Comparison of ENCODE assay signal across 18 mouse cellular contexts in the genomic region with DNA sequence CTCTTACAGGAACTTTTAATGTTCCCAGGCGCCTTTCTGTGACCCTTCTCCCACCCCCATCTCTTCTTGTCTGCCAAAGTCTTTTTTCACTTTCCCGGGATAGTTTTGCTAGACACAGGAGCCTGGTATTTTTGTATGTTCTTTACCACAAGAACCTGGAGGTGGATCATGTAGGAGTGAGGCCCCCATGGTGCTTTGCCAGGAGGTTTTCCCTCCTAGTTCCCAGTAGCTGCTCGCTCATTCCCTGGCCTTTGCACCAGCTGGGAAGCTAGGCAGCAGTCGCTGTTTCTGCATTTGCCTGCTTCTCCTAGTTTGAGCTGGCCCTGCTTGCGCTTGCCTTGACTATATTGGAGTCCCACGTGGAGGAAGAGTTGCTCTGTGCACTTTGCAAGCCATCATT.
"Had no signal": no experiment of that assay in that cellular context is flagged by ENCODE, and none has a peak within 500 bp of the region (broad histone marks: within the 10 kb centered on the region; RNA-seq: fewer than 3 reads in every experiment).

No protein-coding gene starts in this region.

- H3K4me2 ChIP-seq: kidney, embryonic 15.5 days; limb, embryonic 12.5 days; liver, embryonic 11.5 days; liver, embryonic 15.5 days; midbrain, embryonic 11.5 days; neural tube, embryonic 13.5 days had no signal

- H3K27ac ChIP-seq: kidney, embryonic 15.5 days; limb, embryonic 12.5 days; liver, embryonic 15.5 days; macrophage; neural tube, embryonic 13.5 days had no signal

- H3K4me1 ChIP-seq: limb, embryonic 12.5 days; liver, embryonic 15.5 days; megakaryocyte, embryonic 14.5 days had no signal

- H3K4me3 ChIP-seq: kidney, embryonic 15.5 days; limb, embryonic 12.5 days; liver, embryonic 15.5 days; megakaryocyte, embryonic 14.5 days; neural tube, embryonic 13.5 days had no signal

- H3K27me3 ChIP-seq: kidney, embryonic 15.5 days; limb, embryonic 12.5 days; liver, embryonic 15.5 days; neural tube, embryonic 13.5 days had no signal

- H3K9ac ChIP-seq: kidney, embryonic 15.5 days; limb, embryonic 12.5 days; liver, embryonic 15.5 days; neural tube, embryonic 13.5 days had no signal

- ATAC-seq: intestine, embryonic 16.5 days; midbrain, embryonic 16.5 days had no signal

- H3K36me3 ChIP-seq: kidney, embryonic 15.5 days; liver, embryonic 15.5 days had no signal

- DNase-seq: kidney, adult 2 months; kidney, postnatal 25 days; lung, adult 2 months; lung, postnatal 10 days; retina, postnatal 1 day; right cerebral cortex, postnatal 4 days; spleen, adult 18-20 months; thymus, postnatal 36 days had no signal

- H3K9me3 ChIP-seq: kidney, embryonic 15.5 days; limb, embryonic 12.5 days; liver, embryonic 15.5 days; megakaryocyte, embryonic 14.5 days; neural tube, embryonic 13.5 days had no signal
